ENCODE assay signal across 15 mouse cellular contexts in genomic region chr1:131600314-131600713, GRCm38 (mm10). TPM values are rescaled to one million over a fixed set of nuclear protein-coding genes. Genes with fewer than 3 reads are reported as not detected.
DNase-seq lines count a peak whose midpoint lies in the region; ATAC-seq and TF ChIP-seq lines count a peak whose summit lies in the region.
"Had no signal": no experiment of that assay in that cellular context is flagged by ENCODE, and none has a peak within 500 bp of the region (broad histone marks: within the 10 kb centered on the region; RNA-seq: fewer than 3 reads in every experiment).

No protein-coding gene starts in this region.

- H3K27me3 ChIP-seq in kidney, postnatal 0 days (ENCODE audit: insufficient read depth, low read length), result no peaks in the 10 kb centered on the region; the same call in 1 of the 2 replicates
- H3K27me3 ChIP-seq in kidney, embryonic 14.5 days (ENCODE audit: control insufficient read depth, insufficient read depth, low read length), result peaks cover 9% of the 10 kb centered on the region; the same call in 1 of the 2 replicates

- no peak for TF ChIP-seq POLR2A in embryonic fibroblast, embryonic 13.5 days (IDR thresholded peaks at IDR 0.05; ENCODE audit: low read depth, low read length)

- H3K4me1 ChIP-seq in kidney, postnatal 0 days (replicated peaks; ENCODE audit: insufficient read depth, low read length), result no peaks in the 10 kb centered on the region
- no peaks in the 10 kb centered on the region for H3K4me1 ChIP-seq in kidney, embryonic 14.5 days (ENCODE audit: control insufficient read depth, insufficient read depth, low read length)
- no peaks in the 10 kb centered on the region for H3K4me1 ChIP-seq in embryonic fibroblast, embryonic 13.5 days (ENCODE audit: control insufficient read depth, insufficient read depth, low read length)
- H3K4me1 ChIP-seq: embryonic facial prominence, embryonic 12.5 days; midbrain, embryonic 10.5 days; neural tube, embryonic 12.5 days had no signal

- H3K9ac ChIP-seq in kidney, postnatal 0 days (ENCODE audit: low read depth, low read length), result no peak overlapping the region
- no peak overlapping the region for H3K9ac ChIP-seq in kidney, embryonic 14.5 days (ENCODE audit: low read depth, low read length)
- H3K9ac ChIP-seq: embryonic facial prominence, embryonic 12.5 days; neural tube, embryonic 12.5 days had no signal

- no peak overlapping the region for H3K4me3 ChIP-seq in kidney, postnatal 0 days (replicated peaks; ENCODE audit: low read depth, low read length)
- H3K4me3 ChIP-seq in kidney, embryonic 14.5 days (ENCODE audit: low read length), result no peak overlapping the region
- no peak overlapping the region for H3K4me3 ChIP-seq in embryonic fibroblast, embryonic 13.5 days (ENCODE audit: insufficient read depth, low read length)
- H3K4me3 ChIP-seq: embryonic facial prominence, embryonic 12.5 days; midbrain, embryonic 10.5 days; neural tube, embryonic 12.5 days had no signal

- WGBS in kidney, postnatal 0 days, result 37% methylated on average over 11 of the region's 11 CpGs
- WGBS in kidney, embryonic 14.5 days, result 38% methylated on average over 11 of the region's 11 CpGs

- DNase-seq in kidney, postnatal 0 days (ENCODE audit: low spot score), result no peak
- DNase-seq in A20 (ENCODE audit: low read depth, low spot score), result peak; percentile 32
- DNase-seq in CD4-positive helper T cell, adult 2 months (ENCODE audit: low read depth, low spot score), result peak; percentile 18
- DNase-seq in ovary, adult 18-20 months (ENCODE audit: low spot score), result no peak
- DNase-seq in right cerebral cortex, postnatal 36 days (ENCODE audit: low spot score in 2 of 2), result no peak
- no peak for DNase-seq in testis, postnatal 10 days (ENCODE audit: low spot score)

- no peaks in the 10 kb centered on the region for H3K9me3 ChIP-seq in kidney, postnatal 0 days (replicated peaks; ENCODE audit: low read length)
- no peaks in the 10 kb centered on the region for H3K9me3 ChIP-seq in kidney, embryonic 14.5 days (ENCODE audit: control insufficient read depth, low read length)
- H3K9me3 ChIP-seq: embryonic facial prominence, embryonic 12.5 days; midbrain, embryonic 10.5 days; neural tube, embryonic 12.5 days had no signal

- H3K27ac ChIP-seq in kidney, postnatal 0 days, result no peak overlapping the region
- H3K27ac ChIP-seq in kidney, embryonic 14.5 days (ENCODE audit: low read depth, low read length), result no peak overlapping the region
- H3K27ac ChIP-seq in embryonic fibroblast, embryonic 13.5 days (ENCODE audit: insufficient read depth, low read length), result no peak overlapping the region
- H3K27ac ChIP-seq: embryonic facial prominence, embryonic 12.5 days; midbrain, embryonic 10.5 days; neural tube, embryonic 12.5 days had no signal

- no peak overlapping the region for H3K4me2 ChIP-seq in kidney, postnatal 0 days (ENCODE audit: low read length)
- no peak overlapping the region for H3K4me2 ChIP-seq in kidney, embryonic 14.5 days (replicated peaks; ENCODE audit: low read depth, low read length)
- H3K4me2 ChIP-seq: embryonic facial prominence, embryonic 12.5 days; neural tube, embryonic 12.5 days had no signal

- H3K36me3 ChIP-seq in kidney, postnatal 0 days (ENCODE audit: insufficient read depth, low read length), result no peaks in the 10 kb centered on the region
- no peaks in the 10 kb centered on the region for H3K36me3 ChIP-seq in kidney, embryonic 14.5 days (ENCODE audit: control insufficient read depth, insufficient read depth, low read length)
- H3K36me3 ChIP-seq: embryonic facial prominence, embryonic 12.5 days; midbrain, embryonic 10.5 days; neural tube, embryonic 12.5 days had no signal

- ATAC-seq in kidney, postnatal 0 days (replicated peaks; ENCODE audit: low FRiP score, low read depth), result no peak
- no peak for ATAC-seq in kidney, embryonic 14.5 days (ENCODE audit: low FRiP score, low TSS enrichment)
- ATAC-seq: forebrain, embryonic 16.5 days had no signal

- peak; percentile 55 for TF ChIP-seq CTCF in kidney, postnatal 0 days (IDR thresholded peaks at IDR 0.05; ENCODE audit: low read depth)
- TF ChIP-seq CTCF in embryonic fibroblast, embryonic 13.5 days (IDR thresholded peaks at IDR 0.05; ENCODE audit: borderline replicate concordance, insufficient read depth, low read length), result peak; percentile 31; the same call in 1 of the 2 replicates

RNA-seq across cellular contexts. Expression of gene Avpr1b, which starts 1.3 kb away (rescaled TPM):
- not detected in 2 replicates for polyA plus RNA-seq in kidney, postnatal 0 days (2015; fragmentation: Nextera tagmentation; extraction: Ambion mirVana)
- polyA plus RNA-seq in kidney, embryonic 14.5 days (2014; fragmentation: Nextera tagmentation; extraction: Ambion mirVana), result not detected in 2 replicates
- polyA plus RNA-seq in embryonic fibroblast, embryonic 13.5 days (2011; ENCODE audit: insufficient read length, low read depth, missing spikeins), result not detected in 2 replicates
- polyA plus RNA-seq: embryonic facial prominence, embryonic 12.5 days; forebrain, embryonic 16.5 days; heart, embryonic 14.5 days; limb, embryonic 11.5 days; midbrain, embryonic 10.5 days; neural tube, embryonic 12.5 days; spleen, adult 2 months had no signal

RNA-seq across cellular contexts. Expression of gene Ctse, which starts 37.8 kb away (rescaled TPM):
- 15.9 and 16.5 TPM in 2 replicates for polyA plus RNA-seq in kidney, postnatal 0 days (2015; fragmentation: Nextera tagmentation; extraction: Ambion mirVana)
- 5.9 and 9.9 TPM in 2 replicates for polyA plus RNA-seq in kidney, embryonic 14.5 days (2014; fragmentation: Nextera tagmentation; extraction: Ambion mirVana)
- polyA plus RNA-seq in embryonic fibroblast, embryonic 13.5 days (2011; ENCODE audit: insufficient read length, low read depth, missing spikeins), result not detected in 2 replicates
- polyA plus RNA-seq: forebrain, embryonic 16.5 days; heart, embryonic 14.5 days; midbrain, embryonic 10.5 days had no signal

Comparison
In these comparisons a context has a peak if more than half of its experiments do, and no peak if none do; other contexts are left out.
1. DNase-seq: peak in A20 (single experiment) and CD4-positive helper T cell, adult 2 months (single experiment); none in kidney, postnatal 0 days (single experiment), ovary, adult 18-20 months (single experiment), right cerebral cortex, postnatal 36 days (0 of 2) and testis, postnatal 10 days (single experiment).